Mouse (Mus musculus): ENCODE results near the gene Atp5g2.
"Not testable (repeated sequence)": the region's sequence is repeated elsewhere in the genome, so short reads cannot be mapped to it uniquely, and the experiment has no call there.

Gene Atp5g2

DNA sequence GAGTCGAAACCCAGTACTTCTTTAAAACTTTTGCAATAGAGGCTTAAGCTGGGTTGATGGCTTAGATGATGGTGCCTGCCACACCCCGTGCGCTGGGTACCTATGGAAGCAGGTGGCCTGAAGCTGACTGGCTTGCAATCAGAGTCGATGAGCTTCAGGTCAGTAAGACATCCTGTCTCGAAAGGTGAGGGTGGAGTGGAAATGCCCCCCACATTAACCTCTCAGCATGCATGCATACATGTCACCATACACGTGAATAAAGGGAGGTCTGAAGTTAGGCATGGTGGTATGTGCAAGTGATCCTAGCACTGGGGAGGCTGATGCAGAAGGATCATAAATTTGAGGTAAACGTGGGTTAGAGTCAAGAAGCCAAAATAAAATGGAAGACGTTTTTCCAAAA is 2.6 kb downstream of the Atp5g2 start:
- no peak for DNase-seq (ENCODE audit: low spot score in 2 of 2)

DNA sequence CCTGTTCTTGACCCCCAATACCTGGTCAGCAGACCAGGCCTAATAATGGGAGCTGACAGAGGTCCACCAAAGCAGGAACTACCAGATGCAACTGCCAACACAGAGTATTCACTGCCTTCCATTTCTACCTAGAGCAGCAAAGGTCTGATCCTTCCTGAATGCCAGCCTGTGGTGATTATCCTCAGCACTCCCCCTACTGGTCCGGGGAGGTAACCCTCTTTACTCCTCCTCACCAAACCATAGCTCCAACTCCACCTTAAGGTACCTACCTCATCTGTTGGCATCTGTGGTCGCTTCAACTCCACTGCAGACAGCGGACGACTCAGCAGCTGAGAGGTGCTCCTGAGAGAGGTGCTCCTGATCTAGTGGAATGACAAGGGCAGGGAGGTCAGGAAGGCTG is 6.7 kb downstream of the Atp5g2 start:
- peak in 1 of 2 experiments; percentile 45 for DNase-seq (ENCODE audit: low spot score in 2 of 2)

DNA sequence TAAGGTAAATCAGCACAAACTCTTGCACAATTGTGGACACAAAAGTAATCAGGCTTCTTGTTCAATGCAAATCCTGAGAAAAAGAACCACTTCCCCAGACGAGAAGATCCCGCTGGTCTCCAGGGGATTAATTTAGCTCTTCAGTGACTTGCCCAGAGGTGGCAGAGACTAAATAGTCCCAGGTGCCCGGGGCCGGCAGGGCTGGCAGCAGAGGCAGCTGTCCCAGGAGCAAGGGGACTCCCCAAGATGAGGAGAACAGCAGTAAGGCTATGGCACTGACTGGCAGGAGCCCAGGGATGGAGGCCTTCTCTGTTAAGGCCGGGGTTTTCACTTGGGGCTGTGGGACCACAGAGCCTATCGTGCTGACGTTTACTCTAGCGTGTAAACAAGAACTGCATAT is 8.3 kb downstream of the Atp5g2 start:
- no peak for DNase-seq (ENCODE audit: low spot score in 2 of 2)

DNA sequence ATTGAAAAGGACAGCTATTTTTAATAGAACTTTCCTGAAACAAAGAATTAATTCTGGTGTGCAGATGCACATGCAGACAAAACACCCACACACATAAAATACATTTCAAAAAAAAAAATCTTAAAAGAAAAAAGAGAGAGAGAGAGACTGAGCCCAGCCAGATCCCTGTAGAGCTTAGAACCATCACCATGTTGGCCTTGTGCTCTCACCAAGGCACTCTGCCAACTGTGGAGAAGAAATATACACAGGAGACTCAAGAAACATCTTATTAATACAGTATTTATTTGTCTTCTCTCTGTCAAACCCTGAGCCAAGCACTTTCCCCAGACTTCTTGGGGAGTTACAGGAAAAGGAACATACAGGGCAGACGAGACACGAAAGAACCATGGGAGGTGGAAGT is 9.6 kb downstream of the Atp5g2 start:
- DNase-seq (ENCODE audit: low spot score in 2 of 2): not testable (repeated sequence)

DNA sequence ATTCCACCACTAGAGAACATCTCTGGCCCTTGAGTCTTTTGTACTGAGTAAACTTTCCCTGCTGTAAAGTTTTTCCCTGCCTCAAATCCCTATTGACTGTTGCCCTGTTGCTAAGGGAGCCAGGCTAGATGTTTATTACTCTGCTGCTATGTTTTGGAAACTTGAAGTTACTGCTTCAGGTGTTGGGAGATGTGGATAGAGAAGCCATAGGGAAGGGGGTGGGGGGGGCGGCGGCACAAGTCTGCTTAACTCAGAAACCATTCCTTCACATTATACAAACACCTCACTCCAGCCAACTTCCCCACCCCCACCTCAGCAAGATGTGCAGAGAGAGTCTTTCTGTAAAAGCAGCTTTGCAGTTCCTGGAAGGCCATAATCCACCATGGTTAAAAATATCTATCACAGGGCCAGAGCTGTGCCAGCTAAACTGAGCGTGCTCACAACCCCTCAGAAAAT is 14.2 kb downstream of the Atp5g2 start:
- peak in 1 of 2 experiments; percentile 30 for DNase-seq (ENCODE audit: low spot score in 2 of 2)

DNA sequence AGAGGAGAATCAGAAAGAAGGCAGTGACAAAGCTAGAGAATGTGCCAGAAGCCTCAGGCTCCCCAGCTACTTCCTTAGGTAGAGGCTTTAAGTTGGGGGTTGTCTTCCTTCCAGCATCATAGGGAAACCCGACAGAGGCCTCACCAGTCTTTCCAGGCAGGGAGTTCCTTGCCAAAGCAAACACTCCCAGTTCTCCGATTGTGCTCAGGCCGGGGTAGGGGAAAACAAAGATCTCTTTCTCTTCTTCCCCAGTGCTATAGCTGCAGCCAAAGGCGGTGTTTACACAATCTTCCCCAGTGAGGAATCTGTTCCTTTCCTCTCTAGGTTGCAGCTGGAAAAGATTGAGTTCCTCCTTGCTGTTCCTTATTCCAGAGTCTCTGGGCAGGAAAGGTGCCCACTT is 15.5 kb downstream of the Atp5g2 start:
- DNase-seq (ENCODE audit: low spot score in 2 of 2): peak; percentile 67 to 73

DNA sequence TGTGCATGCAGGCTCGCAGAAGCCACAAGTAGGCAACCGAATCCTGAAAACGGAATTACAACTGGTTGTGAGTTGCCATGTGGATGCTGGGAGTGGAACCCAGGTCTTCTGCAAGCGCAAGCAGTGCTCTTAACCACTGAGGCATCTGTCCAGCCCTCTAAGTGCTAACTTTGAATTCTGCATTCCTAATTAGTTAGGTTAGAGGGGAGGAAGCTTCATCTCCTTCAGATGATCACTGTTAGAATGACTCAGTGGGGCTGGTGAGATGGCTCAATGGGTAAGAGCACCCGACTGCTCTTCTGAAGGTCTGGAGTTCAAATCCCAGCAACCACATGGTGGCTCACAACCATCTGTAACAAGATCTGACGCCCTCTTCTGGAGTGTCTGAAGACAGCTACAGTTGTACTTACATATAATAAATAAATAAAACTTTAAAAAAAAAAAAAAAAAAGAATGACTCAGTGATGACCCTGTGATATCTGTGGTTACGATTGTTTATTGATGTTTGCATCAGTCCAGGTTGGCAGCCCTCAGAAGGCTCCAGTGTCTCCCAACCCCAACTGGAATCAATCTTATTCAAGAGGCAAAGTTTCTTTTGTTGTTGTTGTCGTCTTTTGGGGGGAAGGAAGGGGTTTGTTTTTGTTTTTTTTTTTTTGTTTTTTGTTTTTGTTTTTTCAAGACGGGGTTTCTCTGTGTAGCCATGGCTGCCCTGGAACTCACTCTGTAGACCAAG is 20.1 kb downstream of the Atp5g2 start:
- DNase-seq (ENCODE audit: low spot score in 2 of 2): not testable (repeated sequence)

DNA sequence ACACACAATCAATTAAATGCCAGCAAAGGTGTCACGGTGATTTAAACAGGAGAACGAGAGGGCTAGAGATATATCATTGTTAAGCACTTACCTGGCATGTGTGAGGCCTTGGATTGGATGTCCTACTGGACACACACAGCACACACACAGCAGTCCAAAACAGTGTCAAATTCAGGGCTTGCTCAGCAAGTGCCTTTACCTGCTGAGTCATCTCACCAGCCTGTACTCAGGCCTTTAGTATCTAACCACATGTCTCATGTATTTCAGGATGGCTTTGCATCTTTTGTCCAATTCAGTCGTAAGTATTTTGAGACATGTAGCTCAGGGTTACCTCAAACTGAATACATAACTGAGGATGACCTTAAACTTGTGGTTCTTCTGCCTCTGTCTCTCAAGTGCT is 21.0 kb downstream of the Atp5g2 start:
- DNase-seq (ENCODE audit: low spot score in 2 of 2): no peak

DNA sequence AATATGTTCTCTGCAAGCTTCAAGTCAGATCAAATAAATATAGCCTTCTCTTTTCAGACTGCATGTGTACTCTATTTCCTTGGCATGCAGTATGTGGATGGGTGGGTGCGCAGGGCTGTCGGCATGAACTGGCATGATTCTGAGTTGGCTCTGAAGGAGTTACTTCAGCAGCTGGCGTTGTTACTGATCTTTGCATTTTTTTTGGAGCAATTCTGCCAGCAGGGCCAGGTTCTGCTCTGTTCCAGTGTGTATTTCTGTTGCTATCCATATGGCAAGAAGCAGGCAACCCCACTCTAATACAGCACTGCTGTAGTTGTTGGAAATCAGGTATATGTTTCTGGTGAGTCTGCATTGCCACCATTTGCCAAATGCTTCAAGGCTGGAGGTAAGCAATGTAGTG is 36.3 kb downstream of the Atp5g2 start:
- no peak for DNase-seq (ENCODE audit: low spot score in 2 of 2)

DNA sequence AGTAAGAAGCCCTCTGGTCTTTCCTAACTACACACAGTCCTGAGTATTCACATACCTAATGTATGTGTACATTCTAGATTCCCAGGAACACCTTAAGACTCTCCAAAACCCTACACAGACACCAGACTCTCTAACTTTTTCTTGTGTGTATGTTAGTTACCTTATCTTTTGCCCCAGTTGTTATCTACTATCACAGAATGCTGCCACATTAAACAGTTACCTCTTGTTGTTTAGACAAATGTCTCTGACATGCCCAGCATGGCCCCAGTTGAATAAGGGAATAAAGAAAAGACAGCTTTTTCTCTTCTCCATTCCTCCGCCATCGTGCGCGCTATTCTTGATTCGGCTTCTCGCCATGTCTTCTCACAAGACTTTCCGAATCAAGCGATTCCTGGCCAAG is 37.5 kb downstream of the Atp5g2 start:
- no peak for DNase-seq (ENCODE audit: low spot score in 2 of 2)

DNA sequence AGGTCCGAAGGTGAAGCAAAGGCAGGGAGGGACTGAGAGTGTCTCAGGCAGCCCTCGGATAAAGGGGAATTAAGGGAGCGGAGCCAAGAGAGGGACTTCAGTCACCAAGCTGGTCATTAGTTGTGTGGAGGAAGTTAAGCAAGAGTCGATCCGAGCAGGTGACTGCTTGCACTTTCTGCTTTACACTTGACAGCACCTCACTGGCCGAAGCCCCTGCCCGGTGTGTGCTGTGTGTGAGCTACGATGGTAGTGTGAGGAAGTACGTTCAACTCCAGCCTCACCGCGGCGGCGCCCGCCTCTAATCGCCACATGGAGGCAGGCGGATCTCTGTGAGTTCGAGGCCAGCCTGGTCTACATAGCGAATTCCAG is 46.5 kb downstream of the Atp5g2 start:
- no peak for DNase-seq (ENCODE audit: low spot score in 2 of 2)

DNA sequence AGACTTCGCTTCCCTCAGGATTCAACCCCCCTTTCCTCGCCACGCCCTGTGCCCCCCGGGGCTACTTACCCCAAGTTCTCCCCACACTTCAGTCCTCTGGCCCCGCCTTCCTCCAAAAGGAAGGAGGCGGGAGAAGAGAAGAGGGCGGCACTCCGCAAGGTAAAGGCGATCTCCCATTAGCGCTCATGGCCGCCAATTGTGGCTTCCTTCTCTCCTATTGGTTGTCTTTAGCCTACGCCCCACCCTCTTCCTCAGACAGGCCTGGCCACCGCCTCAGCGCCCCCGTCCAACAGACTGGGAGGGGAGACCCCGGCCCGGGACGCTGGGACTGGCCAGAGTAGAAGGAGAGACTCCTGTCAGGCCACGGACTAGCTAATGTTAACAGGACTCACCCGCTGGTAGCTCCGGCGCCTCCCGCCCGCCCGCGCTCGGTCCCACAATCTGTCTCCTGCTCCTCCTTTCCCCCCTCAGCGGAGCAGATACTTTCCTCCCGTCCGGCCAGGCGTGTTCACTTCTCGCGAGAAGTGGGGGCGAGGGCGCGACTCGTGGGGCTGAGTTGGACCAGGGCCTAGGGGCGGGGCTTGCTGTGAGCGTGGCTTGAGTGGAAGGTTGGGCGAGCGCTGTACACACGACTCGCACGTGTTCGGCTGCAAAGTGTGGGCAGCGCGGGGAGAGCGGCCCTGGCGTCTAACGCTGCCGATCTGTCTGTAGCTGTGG is 47.0 kb downstream of the Atp5g2 start, which contains the start of the genes Gm28047 and Atf7:
Gene Gm28047 (minus strand): TSS at position 98 of the 717 bp plus-strand sequence.
Gene Atf7 (minus strand): TSS at position 495 of the 717 bp plus-strand sequence.
- peak; percentile 99 to 100 for DNase-seq (ENCODE audit: low spot score in 2 of 2)

DNA sequence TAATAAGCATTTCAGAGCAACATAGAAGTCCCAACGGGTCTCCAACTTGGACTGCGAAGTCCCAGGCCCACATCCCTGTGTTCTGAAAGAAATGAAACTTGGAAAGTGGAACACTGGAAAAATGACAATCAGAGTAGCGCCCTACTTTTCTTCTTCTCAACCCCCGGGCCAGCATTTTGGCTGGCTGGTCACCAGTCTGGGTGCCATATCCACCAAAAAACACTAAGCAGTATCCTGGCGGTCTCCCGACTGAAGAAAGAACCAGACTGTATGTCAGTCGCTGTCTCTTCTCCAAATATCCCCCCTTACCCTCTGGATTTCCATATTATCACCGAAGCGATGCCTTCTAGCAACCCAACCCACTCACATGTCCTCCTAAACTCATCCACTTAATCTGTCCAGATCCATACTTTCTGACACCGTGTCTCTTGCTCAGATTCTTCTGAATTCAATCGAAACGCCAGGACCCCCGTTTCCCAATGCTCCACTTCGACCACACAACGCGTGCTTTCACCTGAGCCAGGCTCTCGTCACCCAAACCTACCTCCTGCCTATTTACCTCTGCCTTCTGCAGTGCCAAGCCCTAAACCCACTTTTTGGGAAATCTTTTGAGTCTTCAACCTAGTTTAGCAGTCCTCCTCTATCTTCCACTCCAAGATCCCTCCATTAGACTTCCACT is 47.7 kb downstream of the Atp5g2 start:
- peak; percentile 18 to 23 for DNase-seq (ENCODE audit: low spot score in 2 of 2)

DNA sequence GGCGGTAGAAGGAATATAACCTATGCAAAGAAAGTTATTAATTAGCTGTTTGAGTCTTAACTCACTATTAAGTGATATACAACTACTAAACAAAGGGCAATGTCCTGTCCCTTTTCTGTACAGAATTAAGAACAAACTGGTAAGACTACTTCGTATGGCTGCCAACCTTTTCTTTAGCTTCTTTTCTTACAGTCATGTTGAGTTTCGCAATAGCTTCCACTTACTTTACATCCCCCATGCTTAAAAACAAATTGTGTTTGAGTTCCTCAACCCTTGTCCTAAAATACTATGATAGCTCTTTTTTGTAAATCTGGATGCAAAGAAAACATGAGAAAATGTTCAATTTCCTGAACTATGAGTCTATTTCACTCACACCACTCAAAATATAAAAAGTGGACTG is 49.0 kb downstream of the Atp5g2 start:
- DNase-seq (ENCODE audit: low spot score in 2 of 2): no peak

DNA sequence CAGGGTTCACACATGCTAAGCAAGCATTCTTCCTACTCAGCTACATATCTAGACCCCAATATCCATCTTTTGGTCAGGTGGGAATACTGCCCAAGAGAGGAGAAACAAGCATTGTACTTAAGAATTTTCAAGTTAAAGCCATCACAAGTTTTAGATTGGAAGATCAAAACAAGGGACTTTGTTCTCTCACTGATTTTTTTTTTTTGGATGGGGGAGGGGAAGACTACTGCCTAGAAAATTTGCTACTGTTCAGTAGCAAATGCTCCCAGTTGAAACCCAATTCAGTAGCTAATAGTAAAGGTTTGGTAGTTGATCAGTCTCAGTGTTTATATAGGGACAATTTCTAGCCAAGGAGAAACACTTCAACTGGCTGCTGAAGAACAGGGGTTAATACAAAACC is 49.6 kb downstream of the Atp5g2 start:
- no peak for DNase-seq (ENCODE audit: low spot score in 2 of 2)

DNA sequence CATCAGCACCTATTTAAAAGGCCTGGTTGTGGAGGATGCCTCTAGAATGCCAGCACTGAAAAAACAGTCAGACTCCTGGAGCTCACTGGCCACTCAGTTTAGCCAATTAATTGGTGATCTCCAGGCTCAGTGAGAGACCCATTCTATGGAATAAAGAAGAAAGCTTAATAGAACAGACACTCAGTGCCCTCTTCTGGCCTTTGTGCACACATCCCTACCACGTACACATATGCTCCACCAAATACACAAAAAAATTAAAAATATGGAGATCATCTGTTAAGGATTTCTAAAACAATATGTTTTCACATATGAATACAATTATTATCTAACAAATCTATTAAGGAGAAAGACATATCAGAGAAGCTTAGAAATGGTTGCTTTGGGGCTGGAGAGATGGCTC is 51.4 kb downstream of the Atp5g2 start:
- DNase-seq (ENCODE audit: low spot score in 2 of 2): no peak

DNA sequence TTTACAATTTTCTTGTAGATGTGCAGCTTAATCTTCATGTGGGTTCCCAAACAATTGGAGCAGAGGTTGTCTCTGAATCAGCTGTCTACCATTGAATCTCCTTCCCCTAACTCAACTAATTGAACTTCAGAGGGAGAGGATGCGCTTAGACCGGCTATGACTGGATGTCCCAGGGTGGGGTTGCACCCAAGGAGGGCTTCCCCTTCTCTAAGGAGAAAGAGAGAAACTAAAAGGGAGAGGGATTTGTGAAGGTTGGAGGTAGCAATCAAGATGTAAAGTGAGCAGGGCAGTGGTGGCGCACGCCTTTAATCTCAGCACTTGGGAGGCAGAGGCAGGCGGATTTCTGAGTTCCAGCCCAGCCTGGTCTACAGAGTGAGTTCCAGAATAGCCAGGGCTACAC is 52.7 kb downstream of the Atp5g2 start:
- no peak for DNase-seq (ENCODE audit: low spot score in 2 of 2)

DNA sequence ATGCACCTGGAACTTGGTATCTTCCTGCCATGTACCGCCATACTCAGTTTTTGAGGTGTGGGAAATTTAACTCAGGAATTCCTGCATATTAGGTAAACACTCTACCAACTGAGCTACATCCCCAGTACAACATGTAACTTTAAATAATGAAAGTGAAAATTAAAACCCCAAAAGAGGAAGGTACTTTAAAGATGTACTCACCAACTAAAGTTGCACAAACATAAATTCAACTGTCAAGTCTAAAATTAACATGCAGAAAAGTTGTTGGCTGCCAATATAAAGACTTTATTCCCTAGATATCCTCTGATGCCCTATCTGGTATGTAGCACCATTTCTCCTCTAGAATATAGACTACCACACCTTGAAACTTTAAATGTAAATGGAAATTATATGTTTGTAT is 54.5 kb downstream of the Atp5g2 start:
- no peak for DNase-seq (ENCODE audit: low spot score in 2 of 2)

DNA sequence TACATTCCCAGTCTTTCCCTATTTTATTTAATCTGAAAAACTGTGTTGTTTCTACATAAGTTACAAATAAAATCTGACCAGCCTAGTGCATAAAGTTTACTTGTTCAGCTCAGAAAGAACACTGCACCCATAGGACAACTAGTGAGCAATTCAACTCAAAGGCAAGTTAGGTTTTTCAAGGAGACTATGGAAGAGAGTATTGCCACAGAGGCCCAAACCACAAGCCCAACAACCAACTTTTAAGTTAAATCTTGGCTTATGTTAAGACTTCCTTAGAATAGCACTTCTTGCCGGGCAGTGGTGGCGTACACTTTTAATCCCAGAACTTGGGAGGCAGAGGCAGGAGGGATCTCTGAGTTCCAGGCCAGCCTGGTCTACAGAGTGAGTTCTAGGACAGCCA is 56.0 kb downstream of the Atp5g2 start:
- no peak for DNase-seq (ENCODE audit: low spot score in 2 of 2)

DNA sequence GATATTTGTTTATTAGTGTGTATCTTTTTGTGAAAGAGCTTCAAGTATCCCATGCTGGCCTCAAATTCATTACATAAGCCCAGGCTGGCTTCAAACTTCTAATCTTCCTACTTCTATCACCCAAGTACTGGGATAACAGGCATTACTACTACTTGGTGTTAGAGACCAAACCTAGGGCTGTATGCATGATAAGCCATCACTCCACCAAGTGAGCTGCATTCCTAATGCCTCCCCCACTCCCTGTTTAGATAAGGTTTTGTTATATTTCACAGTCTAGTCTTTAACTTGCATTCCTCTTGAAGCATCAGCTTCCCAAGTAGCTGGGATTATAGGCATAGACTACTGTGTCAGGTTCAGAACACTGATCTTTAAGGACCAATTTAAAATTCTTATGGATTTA is 57.9 kb downstream of the Atp5g2 start:
- DNase-seq (ENCODE audit: low spot score in 2 of 2): no peak

DNA sequence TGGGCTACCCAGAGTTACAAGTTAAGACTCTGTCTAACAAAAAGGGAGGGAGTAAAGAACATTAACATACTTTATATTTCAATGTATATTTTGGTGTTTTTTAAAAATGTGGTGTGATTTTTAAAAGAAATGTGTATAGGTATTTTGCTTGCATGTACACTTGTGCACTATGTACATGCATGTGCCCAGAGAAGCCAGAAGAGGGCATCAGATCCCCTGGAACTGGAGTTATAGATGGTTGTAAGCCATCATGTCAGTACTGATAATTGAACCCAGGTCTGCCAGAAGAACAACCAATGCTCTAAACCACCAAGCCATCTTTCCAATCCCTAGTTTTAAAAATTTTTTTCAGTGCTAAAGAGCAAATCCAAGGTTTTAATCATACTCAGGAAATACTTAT is 59.2 kb downstream of the Atp5g2 start:
- DNase-seq (ENCODE audit: low spot score in 2 of 2): no peak

Data from heart, adult 9 months (tissue).